Mouse (Mus musculus) limb, embryonic 15.5 days (tissue): Measurements from ENCODE around the gene Manbal. TPM values are rescaled to one million over a fixed set of nuclear protein-coding genes. Genes with fewer than 3 reads are reported as not detected.

Experiments
- ATAC-seq: fragments of 200-750 bp; cut with Nextera tagmentation; 2 replicates; pipeline ENCODE4 v1.8.0; 2017; ENCODE audit warnings: low read depth, moderate TSS enrichment; ENCODE audit not compliant: insufficient number of reproducible peaks, low FRiP score, low TSS enrichment
- H3K27ac ChIP-seq: fragments of 300-500 bp; sonication (generic); 2 replicates; pipeline ENCODE4 v1.5.1; 2015; ENCODE audit warnings: moderate library complexity, mild to moderate bottlenecking, inconsistent platforms
- H3K27me3 ChIP-seq: fragments of 300-500 bp; sonication (generic); 2 replicates; pipeline ENCODE4 v1.6.1; 2015; ENCODE audit warnings: inconsistent platforms
- H3K36me3 ChIP-seq: fragments of 300-500 bp; sonication (generic); 2 replicates; pipeline ENCODE4 v1.6.1; 2015; ENCODE audit warnings: inconsistent platforms
- H3K4me1 ChIP-seq: fragments of 300-500 bp; sonication (generic); 2 replicates; pipeline ENCODE4 v1.6.1; 2015; ENCODE audit warnings: inconsistent platforms
- H3K4me2 ChIP-seq: fragments of 300-500 bp; sonication (generic); 2 replicates; pipeline ENCODE4 v1.6.1; 2015; ENCODE audit warnings: mild to moderate bottlenecking, inconsistent platforms
- H3K4me3 ChIP-seq: fragments of 300-500 bp; sonication (generic); 2 replicates; pipeline ENCODE4 v1.5.1; 2015; ENCODE audit warnings: mild to moderate bottlenecking, inconsistent platforms
- H3K9ac ChIP-seq: fragments of 300-500 bp; sonication (generic); 2 replicates; pipeline ENCODE4 v1.6.1; 2015; ENCODE audit warnings: inconsistent platforms
- H3K9me3 ChIP-seq: fragments of 300-500 bp; sonication (generic); 2 replicates; pipeline ENCODE4 v1.6.1; 2016; ENCODE audit warnings: inconsistent platforms
- WGBS: fragments of 180-500 bp; shearing (Covaris S2); methylation state at CpG from one replicate; pipeline ENCODE4 v1.1.7; 2015; 5-methylcytosine and 5-hydroxymethylcytosine counted together
- polyA plus RNA-seq: library from polyadenylated mRNA; unstranded; fragments of >200 nt; fragmentation: Nextera tagmentation; extraction: Ambion mirVana; gene quantifications from 2 replicates; pipeline ENCODE4 v1.2.1, GENCODE M21; 2015

The Manbal gene
- 87.6 and 87.9 TPM in 2 replicates for polyA plus RNA-seq

GRCm38 (mm10) chr2:157367184-157367893 lies at the start of gene Manbal:
Gene Manbal (plus strand): TSS chr2:157367594.
- no peaks in the 10 kb centered on the region for H3K27me3 ChIP-seq
- no peaks in the 10 kb centered on the region for H3K36me3 ChIP-seq
- no peaks in the 10 kb centered on the region for H3K9me3 ChIP-seq
- peak within 1 kb of the TSS; percentile 88 for H3K27ac ChIP-seq
- H3K9ac ChIP-seq = peak within 1 kb of the TSS; percentile 77
- peaks cover 13% of the 10 kb centered on the region; the same call in 1 of the 2 replicates for H3K4me1 ChIP-seq
- ATAC-seq = peak; percentile 82; the same call in 1 of the 2 replicates
- peak within 1 kb of the TSS; percentile 77 for H3K4me2 ChIP-seq
- peak within 1 kb of the TSS; percentile 77 for H3K4me3 ChIP-seq
- WGBS = 3% methylated on average over 42 of the region's 42 CpGs

- H3K4me3 ChIP-seq = no peak overlapping the region
- H3K27me3 ChIP-seq = no peaks in the 10 kb centered on the region
- ATAC-seq = no peak
- 50% methylated on average over 8 of the region's 8 CpGs for WGBS
- H3K9ac ChIP-seq = no peak overlapping the region
- peaks cover 10% of the 10 kb centered on the region for H3K4me1 ChIP-seq
- H3K36me3 ChIP-seq = peaks cover 84% of the 10 kb centered on the region
- H3K9me3 ChIP-seq = no peaks in the 10 kb centered on the region
- no peak overlapping the region for H3K27ac ChIP-seq
- H3K4me2 ChIP-seq = no peak overlapping the region
These were observed 47.3 kb upstream of the Manbal start for GRCm38 (mm10) chr2:157320135-157320534.

GRCm38 (mm10) chr2:157320886-157321285 lies 46.5 kb upstream of the Manbal start:
- WGBS = 40% methylated on average over 5 of the region's 5 CpGs
- no peak for ATAC-seq
- H3K36me3 ChIP-seq = peaks cover 84% of the 10 kb centered on the region
- no peak overlapping the region for H3K4me2 ChIP-seq
- peaks cover 10% of the 10 kb centered on the region for H3K4me1 ChIP-seq
- no peak overlapping the region for H3K4me3 ChIP-seq
- no peaks in the 10 kb centered on the region for H3K9me3 ChIP-seq
- H3K27me3 ChIP-seq = no peaks in the 10 kb centered on the region
- H3K9ac ChIP-seq = no peak overlapping the region
- no peak overlapping the region for H3K27ac ChIP-seq

GRCm38 (mm10) chr2:157322029-157322766 lies 45.2 kb upstream of the Manbal start:
- Histone ChIP-seq H3K27ac (no peak overlapping the region), H3K4me1 (peaks cover 3% of the 10 kb centered on the region; the same call in 1 of the 2 replicates), H3K9me3 (no peaks in the 10 kb centered on the region), H3K27me3 (no peaks in the 10 kb centered on the region), H3K9ac (no peak overlapping the region), H3K4me2 (no peak overlapping the region), H3K36me3 (peaks cover 84% of the 10 kb centered on the region), H3K4me3 (no peak overlapping the region)
- no peak for ATAC-seq
- 81% methylated on average over 5 of the region's 5 CpGs for WGBS

- Histone ChIP-seq H3K4me1 (peaks cover 5% of the 10 kb centered on the region; the same call in 1 of the 2 replicates), H3K36me3 (peaks cover 72% of the 10 kb centered on the region), H3K9me3 (no peaks in the 10 kb centered on the region), H3K4me3 (no peak overlapping the region), H3K4me2 (no peak overlapping the region), H3K27me3 (no peaks in the 10 kb centered on the region), H3K9ac (no peak overlapping the region), H3K27ac (peak overlapping the region; percentile 52; the same call in 1 of the 2 replicates)
- WGBS = 55% methylated on average over 2 of the region's 2 CpGs
- ATAC-seq = peak; percentile 30; the same call in 1 of the 2 replicates
These were observed 42.2 kb upstream of the Manbal start for GRCm38 (mm10) chr2:157325238-157325637.

GRCm38 (mm10) chr2:157328106-157328505 lies 39.3 kb upstream of the Manbal start:
- H3K9me3 ChIP-seq = no peaks in the 10 kb centered on the region
- H3K4me2 ChIP-seq = no peak overlapping the region
- no peak for ATAC-seq
- H3K4me3 ChIP-seq = no peak overlapping the region
- 53% methylated on average over 5 of the region's 5 CpGs for WGBS
- no peak overlapping the region for H3K27ac ChIP-seq
- H3K9ac ChIP-seq = no peak overlapping the region
- H3K27me3 ChIP-seq = no peaks in the 10 kb centered on the region
- peaks cover 47% of the 10 kb centered on the region for H3K36me3 ChIP-seq
- H3K4me1 ChIP-seq = peaks cover 6% of the 10 kb centered on the region; the same call in 1 of the 2 replicates

- no peak overlapping the region for H3K4me3 ChIP-seq
- no peak overlapping the region for H3K9ac ChIP-seq
- H3K36me3 ChIP-seq = peaks cover 42% of the 10 kb centered on the region
- no peaks in the 10 kb centered on the region for H3K27me3 ChIP-seq
- peaks cover 6% of the 10 kb centered on the region; the same call in 1 of the 2 replicates for H3K4me1 ChIP-seq
- H3K4me2 ChIP-seq = no peak overlapping the region
- no peak for ATAC-seq
- no peak overlapping the region for H3K27ac ChIP-seq
- no peaks in the 10 kb centered on the region for H3K9me3 ChIP-seq
- WGBS = 43% methylated on average over 11 of the region's 11 CpGs
These were observed 38.8 kb upstream of the Manbal start for GRCm38 (mm10) chr2:157328570-157328969.

GRCm38 (mm10) chr2:157332059-157332458 lies 35.3 kb upstream of the Manbal start:
- Histone ChIP-seq H3K27ac (0 out of 2 replicates have a peak overlapping the region, but pooled peaks have one; percentile 4), H3K4me2 (no peak overlapping the region), H3K9me3 (no peaks in the 10 kb centered on the region), H3K27me3 (no peaks in the 10 kb centered on the region), H3K9ac (no peak overlapping the region), H3K4me1 (peaks cover 6% of the 10 kb centered on the region; the same call in 1 of the 2 replicates), H3K36me3 (peaks cover 10% of the 10 kb centered on the region), H3K4me3 (no peak overlapping the region)
- WGBS = 57% methylated on average over 5 of the region's 5 CpGs
- no peak for ATAC-seq

GRCm38 (mm10) chr2:157338663-157339062 lies 28.7 kb upstream of the Manbal start:
- H3K36me3 ChIP-seq = no peaks in the 10 kb centered on the region
- H3K9me3 ChIP-seq = no peaks in the 10 kb centered on the region
- ATAC-seq = no peak
- WGBS = 46% methylated on average over 5 of the region's 5 CpGs
- H3K4me3 ChIP-seq = no peak overlapping the region
- H3K9ac ChIP-seq = no peak overlapping the region
- H3K27me3 ChIP-seq = no peaks in the 10 kb centered on the region
- no peak overlapping the region for H3K4me2 ChIP-seq
- H3K27ac ChIP-seq = no peak overlapping the region
- H3K4me1 ChIP-seq = peaks cover 10% of the 10 kb centered on the region

- no peak for ATAC-seq
- Histone ChIP-seq H3K27ac (no peak overlapping the region), H3K4me2 (no peak overlapping the region), H3K4me3 (no peak overlapping the region), H3K9me3 (no peaks in the 10 kb centered on the region), H3K27me3 (no peaks in the 10 kb centered on the region), H3K4me1 (peaks cover 10% of the 10 kb centered on the region), H3K36me3 (no peaks in the 10 kb centered on the region), H3K9ac (no peak overlapping the region)
- 86% methylated on average over 7 of the region's 7 CpGs for WGBS
These were observed 27.9 kb upstream of the Manbal start for GRCm38 (mm10) chr2:157339532-157339931.

- Histone ChIP-seq H3K9ac (no peak overlapping the region), H3K27ac (no peak overlapping the region), H3K27me3 (no peaks in the 10 kb centered on the region), H3K4me2 (no peak overlapping the region), H3K4me1 (peaks cover 10% of the 10 kb centered on the region), H3K36me3 (no peaks in the 10 kb centered on the region), H3K4me3 (no peak overlapping the region), H3K9me3 (no peaks in the 10 kb centered on the region)
- WGBS = 37% methylated on average over 7 of the region's 7 CpGs
- ATAC-seq = no peak
These were observed 27.1 kb upstream of the Manbal start for GRCm38 (mm10) chr2:157340221-157340741.
